Mouse (Mus musculus): ENCODE data around the gene Ptprm.

DNA sequence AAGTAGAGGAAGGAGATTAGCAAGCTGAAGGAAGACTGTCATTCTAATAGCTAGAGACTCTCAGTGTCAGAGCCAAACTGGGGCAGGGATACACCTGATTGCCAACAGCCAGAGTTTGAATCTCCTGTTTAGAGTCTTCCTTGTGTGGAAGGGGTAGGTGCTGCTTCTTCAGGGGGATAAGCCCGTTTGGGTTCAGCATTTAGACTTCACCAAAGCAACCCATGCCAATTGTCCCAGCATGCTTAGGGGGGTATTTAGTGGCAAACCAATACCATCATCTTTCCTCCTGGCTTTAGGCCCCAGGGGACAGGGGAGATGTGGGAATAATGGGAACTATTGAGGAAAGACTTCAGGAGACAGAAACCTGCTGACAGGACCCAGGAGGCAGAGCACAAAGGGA is 460.1 kb downstream of the Ptprm start:
- TF ChIP-seq GATA1 (IDR thresholded peaks at IDR 0.05; ENCODE audit: low read length): no peak
- no peak for TF ChIP-seq TAL1 (IDR thresholded peaks at IDR 0.05; ENCODE audit: low read length)
